Mouse (Mus musculus) liver, adult 2 months (tissue): ENCODE data around the gene Lrrc20.

Experiments
- CTCF ChIP-seq: fragments of 200-500 bp; IDR thresholded peaks from 2 replicates; pipeline ENCODE4 v1.5.1; 2011; ENCODE audit warnings: low read depth, low read length, control low read depth
- POLR2A ChIP-seq: fragments of 200-500 bp; IDR thresholded peaks from 2 replicates; pipeline ENCODE4 v1.6.1; 2011; ENCODE audit warnings: low read length, control low read depth; ENCODE audit not compliant: insufficient read depth; ENCODE audit errors: extremely low read depth

DNA sequence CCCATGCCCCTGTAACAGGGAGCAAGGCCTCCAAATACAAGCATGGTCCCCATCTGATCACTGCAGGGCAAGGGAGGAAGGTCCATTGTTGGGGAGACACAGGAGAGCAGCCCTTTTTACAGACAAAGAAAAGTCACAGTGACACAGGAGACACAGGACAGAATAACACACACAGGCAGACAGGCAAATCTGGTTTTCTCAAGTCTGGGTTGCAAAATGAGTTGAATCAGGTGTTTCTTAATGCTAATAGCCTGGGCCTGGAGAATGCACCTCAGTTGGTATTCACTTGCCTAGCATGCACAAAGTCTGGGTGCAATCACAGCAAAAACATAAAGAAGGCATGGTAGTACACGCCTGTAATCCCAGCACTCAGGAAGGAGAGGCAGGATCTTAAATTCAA is 31.7 kb upstream of the Lrrc20 start:
- TF ChIP-seq CTCF (no peak), POLR2A (no peak)
